Mouse (Mus musculus) hindbrain, embryonic 12.5 days (tissue): ENCODE measurements around the gene Olfr279. TPM values are rescaled to one million over a fixed set of nuclear protein-coding genes. Genes with fewer than 3 reads are reported as not detected.

ENCODE experiments used
- ATAC-seq: fragments of 200-750 bp; cut with Nextera tagmentation; 2 replicates; pipeline ENCODE4 v1.8.0; 2017; ENCODE audit warnings: moderate TSS enrichment; ENCODE audit not compliant: low FRiP score
- H3K27ac ChIP-seq: fragments of 300-500 bp; sonication (generic); 2 replicates; pipeline ENCODE4 v1.5.1; 2016; ENCODE audit warnings: mild to moderate bottlenecking
- H3K27me3 ChIP-seq: fragments of 300-500 bp; sonication (generic); 2 replicates; pipeline ENCODE4 v1.6.1; 2016; ENCODE audit warnings: mild to moderate bottlenecking
- H3K36me3 ChIP-seq: fragments of 300-500 bp; sonication (generic); 2 replicates; pipeline ENCODE4 v1.6.1; 2016; ENCODE audit warnings: mild to moderate bottlenecking
- H3K4me1 ChIP-seq: fragments of 300-500 bp; sonication (generic); 2 replicates; pipeline ENCODE4 v1.6.1; 2016
- H3K4me2 ChIP-seq: fragments of 300-500 bp; sonication (generic); replicated peaks from 2 replicates; pipeline ENCODE4 v1.6.1; 2016; ENCODE audit warnings: mild to moderate bottlenecking
- H3K4me3 ChIP-seq: fragments of 300-500 bp; sonication (generic); 2 replicates; pipeline ENCODE4 v1.5.1; 2016; ENCODE audit warnings: mild to moderate bottlenecking
- H3K9ac ChIP-seq: fragments of 300-500 bp; sonication (generic); 2 replicates; pipeline ENCODE4 v1.6.1; 2016; ENCODE audit warnings: mild to moderate bottlenecking, moderate library complexity
- H3K9me3 ChIP-seq: fragments of 300-500 bp; sonication (generic); replicated peaks from 2 replicates; pipeline ENCODE4 v1.6.1; 2016; ENCODE audit warnings: mild to moderate bottlenecking
- WGBS: fragments of 180-500 bp; shearing (Covaris S2); methylation state at CpG from one replicate; pipeline ENCODE4 v1.1.7; 2016; 5-methylcytosine and 5-hydroxymethylcytosine counted together
- polyA plus RNA-seq: library from polyadenylated mRNA; unstranded; fragments of >200 nt; fragmentation: Nextera tagmentation; extraction: Ambion mirVana; gene quantifications from 2 replicates; pipeline ENCODE4 v1.2.1, GENCODE M21; 2016

Olfr279 gene
- polyA plus RNA-seq, 1 experiment from 2014 or later: not detected

GRCm38 (mm10) chr15:98486433-98487021, 5.7 kb upstream of the Olfr279 start:
- WGBS: 95% methylated on average over 8 of the region's 8 CpGs
- no peak overlapping the region for H3K9ac ChIP-seq

GRCm38 (mm10) chr15:98491332-98491731, 870 bp upstream of the Olfr279 start:
- no peak for ATAC-seq
- Histone ChIP-seq H3K4me1 (no peaks in the 10 kb centered on the region), H3K4me2 (no peak overlapping the region), H3K9ac (no peak overlapping the region), H3K27ac (no peak overlapping the region), H3K9me3 (no peaks in the 10 kb centered on the region), H3K36me3 (no peaks in the 10 kb centered on the region), H3K4me3 (no peak overlapping the region), H3K27me3 (no peaks in the 10 kb centered on the region)
- WGBS: 85% methylated on average over 2 of the region's 2 CpGs

More at GRCm38 (mm10) chr15:98486433-98487021, 5.7 kb upstream of the Olfr279 start:
- ATAC-seq: no peak
- no peak overlapping the region for H3K4me3 ChIP-seq
- H3K27ac ChIP-seq: no peak overlapping the region
- no peaks in the 10 kb centered on the region for H3K27me3 ChIP-seq
- no peaks in the 10 kb centered on the region for H3K36me3 ChIP-seq
- no peaks in the 10 kb centered on the region for H3K4me1 ChIP-seq
- no peaks in the 10 kb centered on the region for H3K9me3 ChIP-seq
- H3K4me2 ChIP-seq: no peak overlapping the region

GRCm38 (mm10) chr15:98497631-98498030, 5.4 kb downstream of the Olfr279 start:
- Histone ChIP-seq H3K9me3 (no peaks in the 10 kb centered on the region), H3K4me2 (no peak overlapping the region), H3K9ac (no peak overlapping the region), H3K36me3 (no peaks in the 10 kb centered on the region), H3K4me3 (no peak overlapping the region), H3K27ac (no peak overlapping the region), H3K27me3 (no peaks in the 10 kb centered on the region), H3K4me1 (no peaks in the 10 kb centered on the region)
- no peak for ATAC-seq
- 87% methylated on average over 17 of the region's 17 CpGs for WGBS

- Histone ChIP-seq H3K4me1 (no peaks in the 10 kb centered on the region), H3K36me3 (no peaks in the 10 kb centered on the region), H3K27me3 (peaks cover 4% of the 10 kb centered on the region; the same call in 1 of the 2 replicates), H3K9ac (no peak overlapping the region), H3K27ac (no peak overlapping the region), H3K4me2 (no peak overlapping the region), H3K9me3 (no peaks in the 10 kb centered on the region), H3K4me3 (no peak overlapping the region)
- WGBS: 85% methylated on average over 3 of the region's 3 CpGs
- ATAC-seq: no peak
Observed at GRCm38 (mm10) chr15:98503317-98503716, 11.1 kb downstream of the Olfr279 start.

- no peak overlapping the region for H3K4me2 ChIP-seq
- no peaks in the 10 kb centered on the region for H3K4me1 ChIP-seq
- ATAC-seq: no peak
- WGBS: 16% methylated on average over 18 of the region's 18 CpGs
- H3K27ac ChIP-seq: no peak overlapping the region
- H3K4me3 ChIP-seq: no peak overlapping the region
- H3K9me3 ChIP-seq: no peaks in the 10 kb centered on the region
- no peaks in the 10 kb centered on the region for H3K36me3 ChIP-seq
- H3K9ac ChIP-seq: no peak overlapping the region
- peaks cover 4% of the 10 kb centered on the region; the same call in 1 of the 2 replicates for H3K27me3 ChIP-seq
Observed at GRCm38 (mm10) chr15:98504514-98504913, 12.3 kb downstream of the Olfr279 start.

GRCm38 (mm10) chr15:98506253-98506957, 14.2 kb downstream of the Olfr279 start:
- Histone ChIP-seq H3K4me1 (peaks cover 7% of the 10 kb centered on the region; the same call in 1 of the 2 replicates), H3K36me3 (no peaks in the 10 kb centered on the region), H3K9me3 (no peaks in the 10 kb centered on the region), H3K9ac (no peak overlapping the region), H3K4me2 (no peak overlapping the region), H3K27ac (no peak overlapping the region), H3K27me3 (peaks cover 4% of the 10 kb centered on the region; the same call in 1 of the 2 replicates), H3K4me3 (no peak overlapping the region)
- 83% methylated on average over 9 of the region's 9 CpGs for WGBS
- ATAC-seq: no peak

- ATAC-seq: no peak
- WGBS: 76% methylated on average over 5 of the region's 6 CpGs
- no peak overlapping the region for H3K9ac ChIP-seq
- no peaks in the 10 kb centered on the region for H3K9me3 ChIP-seq
- no peak overlapping the region for H3K4me3 ChIP-seq
- peaks cover 7% of the 10 kb centered on the region; the same call in 1 of the 2 replicates for H3K4me1 ChIP-seq
- no peak overlapping the region for H3K27ac ChIP-seq
- no peak overlapping the region for H3K4me2 ChIP-seq
- no peaks in the 10 kb centered on the region for H3K36me3 ChIP-seq
- H3K27me3 ChIP-seq: peaks cover 4% of the 10 kb centered on the region; the same call in 1 of the 2 replicates
Observed at GRCm38 (mm10) chr15:98507321-98507720, 15.1 kb downstream of the Olfr279 start.

- Histone ChIP-seq H3K9ac (no peak overlapping the region), H3K4me2 (no peak overlapping the region), H3K4me1 (peaks cover 9% of the 10 kb centered on the region; the same call in 1 of the 2 replicates), H3K9me3 (no peaks in the 10 kb centered on the region), H3K27ac (no peak overlapping the region), H3K4me3 (no peak overlapping the region), H3K27me3 (peaks cover 2% of the 10 kb centered on the region; the same call in 1 of the 2 replicates), H3K36me3 (no peaks in the 10 kb centered on the region)
- no peak for ATAC-seq
- WGBS: 68% methylated on average over 2 of the region's 2 CpGs
Observed at GRCm38 (mm10) chr15:98509387-98509786, 17.2 kb downstream of the Olfr279 start.

GRCm38 (mm10) chr15:98510438-98511385, 18.5 kb downstream of the Olfr279 start:
- Histone ChIP-seq H3K9me3 (no peaks in the 10 kb centered on the region), H3K9ac (no peak overlapping the region), H3K4me3 (peak overlapping the region; percentile 10; the same call in 1 of the 2 replicates), H3K4me2 (peak overlapping the region; percentile 51), H3K27ac (no peak overlapping the region), H3K4me1 (peaks cover 9% of the 10 kb centered on the region; the same call in 1 of the 2 replicates), H3K27me3 (no peaks in the 10 kb centered on the region), H3K36me3 (no peaks in the 10 kb centered on the region)
- 27% methylated on average over 25 of the region's 25 CpGs for WGBS
- no peak for ATAC-seq

- ATAC-seq: no peak
- H3K4me2 ChIP-seq: 0 out of 2 replicates have a peak overlapping the region, but pooled peaks have one; percentile 51
- no peaks in the 10 kb centered on the region for H3K36me3 ChIP-seq
- no peak overlapping the region for H3K27ac ChIP-seq
- H3K9ac ChIP-seq: no peak overlapping the region
- H3K4me1 ChIP-seq: peaks cover 9% of the 10 kb centered on the region; the same call in 1 of the 2 replicates
- H3K9me3 ChIP-seq: no peaks in the 10 kb centered on the region
- no peak overlapping the region for H3K4me3 ChIP-seq
- WGBS: 52% methylated on average over 13 of the region's 13 CpGs
- H3K27me3 ChIP-seq: no peaks in the 10 kb centered on the region
Observed at GRCm38 (mm10) chr15:98511386-98511928, 19.3 kb downstream of the Olfr279 start.

GRCm38 (mm10) chr15:98512232-98512631, 20.0 kb downstream of the Olfr279 start:
- H3K36me3 ChIP-seq: no peaks in the 10 kb centered on the region
- no peak overlapping the region for H3K4me2 ChIP-seq
- no peak for ATAC-seq
- no peaks in the 10 kb centered on the region for H3K9me3 ChIP-seq
- H3K9ac ChIP-seq: no peak overlapping the region
- peaks cover 9% of the 10 kb centered on the region; the same call in 1 of the 2 replicates for H3K4me1 ChIP-seq
- 61% methylated on average over 8 of the region's 8 CpGs for WGBS
- H3K27ac ChIP-seq: no peak overlapping the region
- H3K27me3 ChIP-seq: no peaks in the 10 kb centered on the region
- no peak overlapping the region for H3K4me3 ChIP-seq
